Mouse (Mus musculus): ENCODE results near the gene Zfand2b.
A peak's percentile ranks its signal among the peaks of the same experiment; 100 is the strongest.

Zfand2b gene

DNA sequence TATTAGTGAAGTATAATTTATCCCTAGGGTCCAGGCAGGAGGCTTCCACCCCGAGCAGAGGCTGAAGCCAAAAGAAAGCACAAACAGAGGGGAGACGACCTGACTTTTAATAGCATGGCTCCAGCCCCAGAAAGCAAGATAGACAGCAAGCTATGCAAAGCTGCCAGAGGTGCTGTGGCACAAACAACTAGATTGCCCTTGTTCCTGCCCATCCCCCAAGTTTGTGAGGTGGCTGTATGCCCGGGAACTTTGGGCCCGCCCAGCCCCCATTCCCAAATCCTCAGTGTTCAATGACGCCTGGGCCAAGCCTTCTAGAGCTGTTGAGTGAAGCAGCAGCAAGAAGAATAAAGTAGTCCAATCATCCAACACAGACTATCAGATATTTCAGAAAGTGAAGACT, 46.4 kb downstream of the Zfand2b start:
- DNase-seq, result peak; percentile 55 to 62

DNA sequence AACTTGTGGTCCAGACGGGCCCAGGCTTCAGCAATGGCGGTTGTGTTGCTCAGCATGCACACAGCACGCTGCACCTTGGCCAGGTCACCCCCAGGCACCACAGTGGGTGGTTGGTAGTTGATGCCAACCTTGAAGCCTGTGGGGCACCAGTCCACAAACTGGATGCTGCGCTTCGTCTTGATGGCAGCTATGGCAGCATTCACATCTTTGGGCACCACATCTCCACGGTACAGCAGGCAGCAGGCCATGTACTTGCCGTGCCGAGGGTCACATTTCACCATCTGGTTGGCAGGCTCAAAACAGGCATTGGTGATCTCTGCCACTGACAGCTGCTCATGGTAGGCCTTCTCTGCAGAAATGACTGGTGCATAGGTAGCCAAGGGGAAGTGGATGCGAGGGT, 47.3 kb downstream of the Zfand2b start:
- peak; percentile 35 to 42 for DNase-seq

DNA sequence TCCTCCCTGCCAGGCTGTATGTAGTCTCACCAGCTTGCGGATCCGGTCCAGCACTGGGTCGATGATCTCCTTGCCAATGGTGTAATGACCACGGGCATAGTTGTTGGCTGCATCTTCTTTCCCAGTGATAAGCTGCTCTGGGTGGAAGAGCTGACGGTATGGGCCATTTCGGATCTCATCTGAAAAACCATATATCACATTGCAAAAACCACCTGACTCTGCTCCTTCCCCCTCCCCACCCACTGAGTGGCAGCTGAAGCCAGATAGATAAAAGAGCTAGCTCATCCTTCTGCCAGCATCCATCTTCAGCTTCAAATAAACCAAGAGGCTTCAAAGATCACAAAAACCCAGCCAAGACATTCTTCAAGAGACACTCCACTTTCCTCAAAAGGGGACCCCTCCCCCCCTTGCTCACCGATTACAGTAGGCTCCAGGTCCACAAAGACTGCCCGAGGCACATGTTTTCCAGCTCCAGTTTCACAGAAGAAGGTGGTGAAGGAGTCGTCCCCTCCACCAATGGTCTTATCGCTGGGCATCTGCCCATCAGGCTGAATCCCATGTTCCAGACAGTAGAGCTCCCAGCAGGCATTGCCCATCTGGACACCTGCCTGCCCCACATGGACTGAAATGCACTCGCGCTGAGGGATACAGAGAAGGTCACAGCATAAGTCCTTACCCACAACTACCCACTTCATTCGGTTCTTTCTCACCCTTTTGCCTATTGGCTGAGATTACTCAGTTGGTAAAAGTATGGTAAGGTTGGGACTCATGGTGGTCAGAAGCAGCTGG, 48.5 kb downstream of the Zfand2b start:
- DNase-seq, result peak; percentile 49 to 56

DNA sequence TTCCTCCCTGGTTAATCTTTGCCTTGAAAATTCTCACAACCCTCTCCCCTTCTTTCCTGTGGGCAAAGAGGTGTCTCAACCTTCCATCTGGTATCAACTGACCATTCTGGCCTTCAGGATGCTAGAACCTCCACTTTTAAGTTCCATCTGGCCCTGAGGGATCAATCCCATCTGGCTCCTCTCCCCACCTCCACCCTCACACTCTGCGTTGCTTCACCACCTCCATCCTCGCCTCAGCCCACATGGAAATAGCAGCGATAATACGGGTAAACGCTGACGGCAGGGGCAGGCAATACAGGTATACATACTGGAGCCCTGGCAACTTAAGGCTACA, 49.4 kb downstream of the Zfand2b start:
- no peak for DNase-seq

DNA sequence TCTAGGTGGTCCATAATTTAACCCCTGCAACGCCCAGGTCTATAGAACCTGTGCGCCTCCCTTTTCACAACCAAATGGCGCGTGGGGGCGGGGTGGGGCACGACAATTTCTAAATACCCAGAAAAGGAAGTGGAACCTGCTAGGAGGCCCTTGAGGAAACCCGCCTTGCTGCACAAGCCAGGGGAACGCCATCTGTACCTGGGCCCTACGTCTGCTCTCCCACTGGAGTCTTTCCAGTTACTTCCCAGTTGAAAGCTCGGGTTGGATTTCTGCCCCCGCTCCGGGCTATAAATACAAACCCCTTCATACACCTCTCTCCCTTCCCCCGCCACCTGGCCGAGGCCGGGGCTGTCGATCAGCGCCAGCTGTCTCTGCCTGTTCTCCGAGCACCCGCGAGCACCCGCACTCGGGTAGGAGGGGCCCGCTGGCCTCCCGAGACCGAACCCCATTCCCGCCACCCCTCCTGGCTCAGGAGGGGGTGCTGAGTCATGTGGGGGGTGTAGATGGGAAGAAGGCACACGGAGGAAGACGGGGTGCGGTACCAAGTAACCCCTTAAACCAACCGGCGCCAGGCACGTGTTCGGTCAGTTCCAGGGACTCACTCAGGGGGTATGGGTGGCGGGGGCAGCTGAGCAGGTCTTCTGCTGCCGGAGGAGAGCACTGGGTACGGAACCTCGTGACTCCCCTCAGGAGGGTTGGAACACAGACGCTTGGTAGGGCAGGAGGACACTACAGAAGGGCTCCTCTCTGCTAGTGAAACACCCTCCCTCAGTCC, 50.0 kb downstream of the Zfand2b start:
- DNase-seq, result peak; percentile 90

DNA sequence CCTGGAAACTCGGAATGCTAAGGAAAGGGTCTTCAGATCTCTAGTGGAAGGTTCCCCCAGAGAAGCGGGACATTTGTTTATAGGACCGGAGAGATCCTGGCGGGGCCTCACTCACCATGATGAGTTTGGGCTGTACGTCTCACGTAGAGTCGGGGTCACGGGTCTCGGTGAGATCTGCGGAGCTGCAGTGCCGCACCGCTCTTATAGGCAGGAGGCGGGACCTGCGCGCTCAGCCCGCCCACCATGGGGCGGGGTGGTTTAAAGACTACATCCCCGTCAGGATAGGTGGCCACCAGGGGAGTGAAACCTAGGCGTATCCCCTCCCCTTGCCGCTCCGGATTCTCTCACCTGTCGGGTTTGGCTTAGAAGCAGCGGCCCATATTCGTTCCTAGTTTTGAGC, 50.6 kb downstream of the Zfand2b start:
- peak; percentile 95 for DNase-seq

DNA sequence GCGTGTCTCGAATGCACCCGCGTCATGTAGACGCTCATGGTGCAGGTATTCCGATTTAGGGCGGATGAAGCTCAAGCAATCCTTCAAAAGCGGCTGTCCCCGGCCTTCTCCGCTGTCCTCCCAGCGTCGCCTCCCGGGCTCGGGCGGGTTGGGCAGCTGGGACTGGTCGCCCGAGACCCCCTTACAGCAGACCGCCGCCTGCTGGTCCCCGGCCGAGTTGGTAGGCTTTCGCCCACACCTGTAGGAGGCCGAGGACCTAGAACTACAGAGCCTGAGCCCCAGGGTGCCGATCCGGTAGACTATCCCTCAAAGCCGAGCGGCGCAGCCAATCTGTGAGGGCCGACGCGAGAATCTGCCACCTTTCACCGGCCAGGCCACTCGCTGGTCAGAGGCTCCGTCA, 51.1 kb downstream of the Zfand2b start, which contains the start of gene Tuba4a:
Gene Tuba4a, minus strand, starts transcription at position 335 of the 400 bp plus-strand sequence.
- DNase-seq, result peak; percentile 75 to 78
